Mouse (Mus musculus) thymus, adult 18-20 months (tissue): Measurements from ENCODE around the gene Theg.

ENCODE experiments used
- DNase-seq, 2 experiments: peaks; one replicate each; pipeline ENCODE4 v3.0.0; 2022; ENCODE audit warnings: mixed read lengths in 2 of 2

Gene Theg

GRCm38 (mm10) chr10:79587061-79587751 lies at the start of gene Theg:
Gene Theg (minus strand): TSS chr10:79587331.
- DNase-seq: no peak

GRCm38 (mm10) chr10:79636287-79636686 lies 49.2 kb upstream of the Theg start:
- no peak for DNase-seq

GRCm38 (mm10) chr10:79633006-79633777 lies 46.1 kb upstream of the Theg start:
- no peak for DNase-seq

- no peak for DNase-seq
Observed at GRCm38 (mm10) chr10:79631432-79631831, 44.3 kb upstream of the Theg start.

GRCm38 (mm10) chr10:79628377-79628776 lies 41.2 kb upstream of the Theg start:
- no peak for DNase-seq

- no peak for DNase-seq
Observed at GRCm38 (mm10) chr10:79626156-79626555, 39.0 kb upstream of the Theg start.

GRCm38 (mm10) chr10:79625398-79625797 lies 38.3 kb upstream of the Theg start:
- no peak for DNase-seq

GRCm38 (mm10) chr10:79623950-79624349 lies 36.8 kb upstream of the Theg start:
- no peak for DNase-seq

- no peak for DNase-seq
Observed at GRCm38 (mm10) chr10:79616376-79616775, 29.2 kb upstream of the Theg start.

GRCm38 (mm10) chr10:79615860-79616259 lies 28.7 kb upstream of the Theg start:
- no peak for DNase-seq

GRCm38 (mm10) chr10:79614305-79614643 lies 27.1 kb upstream of the Theg start:
- DNase-seq: no peak

GRCm38 (mm10) chr10:79613578-79614304 lies 26.6 kb upstream of the Theg start, which contains the start of gene C2cd4c:
Gene C2cd4c (minus strand): TSS chr10:79614025.
- peak in 1 of 2 experiments; percentile 14 for DNase-seq

GRCm38 (mm10) chr10:79612192-79613135 lies 25.3 kb upstream of the Theg start:
- no peak for DNase-seq

GRCm38 (mm10) chr10:79611296-79611695 lies 24.2 kb upstream of the Theg start:
- no peak for DNase-seq

GRCm38 (mm10) chr10:79609276-79609675 lies 22.1 kb upstream of the Theg start:
- no peak for DNase-seq

- no peak for DNase-seq
Observed at GRCm38 (mm10) chr10:79607892-79608291, 20.8 kb upstream of the Theg start.

- no peak for DNase-seq
Observed at GRCm38 (mm10) chr10:79606537-79606936, 19.4 kb upstream of the Theg start.

GRCm38 (mm10) chr10:79597936-79598230 lies 10.8 kb upstream of the Theg start:
- DNase-seq: no peak

GRCm38 (mm10) chr10:79597051-79597935 lies 10.2 kb upstream of the Theg start:
- no peak for DNase-seq

- no peak for DNase-seq
Observed at GRCm38 (mm10) chr10:79595590-79595929, 8.4 kb upstream of the Theg start.

GRCm38 (mm10) chr10:79594872-79595589 lies 7.9 kb upstream of the Theg start:
- no peak for DNase-seq
